Mouse (Mus musculus): ENCODE results near the gene Rspo3.

Gene Rspo3

DNA sequence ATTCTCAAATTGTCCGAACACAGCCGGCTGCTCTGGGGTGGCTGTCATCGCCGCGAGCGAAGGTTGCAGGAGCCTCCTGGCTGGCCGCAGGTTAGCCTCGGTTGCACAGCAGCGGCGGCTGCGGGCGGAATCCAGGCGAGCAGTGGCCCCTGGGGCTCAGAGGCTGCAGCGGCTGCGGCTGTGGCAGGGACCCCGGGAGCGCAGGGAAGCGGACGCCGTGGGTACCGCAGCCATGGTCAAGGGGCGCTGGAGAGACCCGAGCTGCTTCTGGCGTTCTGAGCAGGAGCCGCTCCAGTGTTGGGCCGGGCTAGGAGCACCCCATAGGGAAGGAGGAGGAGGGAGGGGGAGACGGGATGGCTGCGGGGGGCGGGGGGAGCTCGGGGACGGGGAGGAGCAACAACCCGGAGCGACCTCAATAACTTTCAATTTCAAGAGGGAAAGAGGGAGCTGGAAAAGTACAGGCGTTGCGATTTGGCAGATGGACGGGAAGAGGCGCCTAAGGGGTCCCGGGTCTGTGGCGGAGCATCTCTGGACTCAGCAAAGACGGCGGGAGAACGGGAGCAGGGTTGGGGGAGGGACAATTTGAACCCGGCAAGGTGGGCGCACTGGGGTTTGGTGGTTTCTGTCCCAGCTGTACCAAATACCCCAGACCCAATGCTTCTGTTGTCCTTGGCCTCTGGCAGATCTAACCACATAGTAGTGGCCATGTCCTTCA, at the start of gene Rspo3:
Gene Rspo3 (minus strand): TSS at position 322 of the 715 bp plus-strand sequence.
- DNase-seq = peak; percentile 16

GRCm38 (mm10) chr10:29581940-29582339, 46.3 kb upstream of the Rspo3 start:
- DNase-seq = no peak

DNA sequence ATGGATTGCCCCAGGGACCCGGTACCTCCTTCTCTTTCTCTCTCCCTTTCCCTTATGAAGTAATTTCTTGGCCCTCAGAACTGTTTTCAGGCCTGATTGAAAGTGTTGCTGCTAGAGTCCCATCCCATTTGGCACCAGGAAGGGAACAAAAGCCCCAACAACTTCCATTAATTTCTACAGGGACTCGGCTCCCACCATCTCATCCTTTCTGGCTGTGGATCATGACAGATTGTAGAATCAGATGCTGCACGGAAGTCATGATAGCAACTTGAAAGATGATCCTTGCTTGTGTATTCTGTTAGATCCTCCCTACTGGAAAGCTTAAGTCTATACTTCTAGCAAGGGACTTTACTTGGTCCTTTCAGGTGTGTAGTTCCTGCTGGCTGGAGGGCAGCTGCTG, 45.8 kb upstream of the Rspo3 start:
- no peak for DNase-seq

DNA sequence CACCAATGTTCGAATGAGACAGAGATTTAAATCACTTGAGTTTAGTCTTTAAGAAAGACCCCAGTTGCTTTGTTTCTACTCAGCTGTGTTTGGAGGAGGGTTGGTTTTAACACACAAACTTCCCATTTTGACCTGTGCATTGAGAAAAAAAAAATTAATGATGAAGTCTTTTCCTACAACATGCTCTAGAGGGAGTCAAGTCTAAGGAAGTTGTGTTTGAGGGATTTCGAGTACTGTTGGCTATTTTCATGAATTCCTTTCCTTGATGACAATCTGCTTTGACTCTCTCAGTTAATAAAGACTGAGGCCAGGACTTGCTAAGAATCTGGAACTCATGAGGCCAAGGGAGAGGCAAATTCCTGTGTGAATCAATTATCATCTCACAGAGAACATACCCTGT, 20.3 kb upstream of the Rspo3 start:
- DNase-seq = no peak

- DNase-seq = no peak
Measured at GRCm38 (mm10) chr10:29554365-29554764, 18.7 kb upstream of the Rspo3 start.

DNA sequence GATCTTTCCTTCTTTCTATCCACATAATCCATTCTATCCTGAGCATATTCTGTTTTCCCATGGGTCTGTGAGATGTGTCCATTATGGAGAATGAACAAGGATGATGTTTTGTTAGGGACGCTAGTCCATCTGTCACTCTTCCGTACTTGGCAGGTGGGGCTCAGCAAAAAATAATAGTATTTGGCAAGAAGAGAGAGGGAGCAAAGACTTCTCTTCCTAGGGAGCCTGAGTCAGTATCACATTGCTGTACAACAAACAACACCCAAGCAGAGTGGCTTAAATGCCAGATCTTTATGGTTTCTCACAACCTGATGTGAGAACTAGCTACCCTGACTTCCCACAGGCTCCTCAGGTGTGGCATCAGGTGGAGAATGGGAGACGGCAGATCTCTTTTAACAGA, 7.3 kb upstream of the Rspo3 start:
- no peak for DNase-seq

DNA sequence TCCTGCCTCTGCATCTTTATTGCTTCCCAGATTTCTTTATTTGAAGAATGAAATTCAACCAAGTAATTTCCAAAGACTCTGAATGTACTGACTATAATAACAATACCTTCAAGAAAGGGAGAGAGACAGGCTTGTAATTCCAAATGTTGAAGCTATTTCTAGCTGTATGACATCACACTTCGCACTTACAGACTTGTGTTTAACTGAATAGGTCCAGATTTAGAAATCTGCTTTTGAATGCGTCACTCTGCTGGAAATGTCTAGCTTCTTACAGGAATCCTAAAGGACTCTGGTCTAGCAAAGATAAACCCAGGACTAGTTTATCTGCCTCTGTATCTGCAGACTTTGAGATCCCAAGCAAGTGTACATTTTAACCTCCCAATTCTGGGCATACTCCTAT, 3.8 kb upstream of the Rspo3 start:
- DNase-seq = no peak

GRCm38 (mm10) chr10:29538791-29539190, 3.1 kb upstream of the Rspo3 start:
- no peak for DNase-seq

DNA sequence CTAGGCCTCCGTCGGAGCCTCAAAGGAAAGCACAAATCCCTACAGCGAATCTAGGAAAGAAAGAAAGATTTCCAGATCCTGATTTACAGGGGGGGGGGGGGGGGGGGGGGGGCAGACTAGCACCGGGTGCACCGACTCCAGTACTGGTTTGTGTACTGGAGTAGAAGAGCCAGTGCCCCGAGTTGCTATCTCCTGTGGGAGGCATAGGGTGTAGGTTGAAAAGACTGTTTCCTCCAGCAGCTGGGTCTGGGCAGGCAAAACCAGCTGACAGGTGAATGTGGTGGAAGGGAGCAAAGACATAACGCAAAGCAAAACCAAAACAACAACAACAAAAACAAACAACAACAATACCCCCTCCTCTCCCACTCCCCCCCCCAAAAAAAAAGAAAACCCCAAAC, 838 bp downstream of the Rspo3 start:
- no peak for DNase-seq

DNA sequence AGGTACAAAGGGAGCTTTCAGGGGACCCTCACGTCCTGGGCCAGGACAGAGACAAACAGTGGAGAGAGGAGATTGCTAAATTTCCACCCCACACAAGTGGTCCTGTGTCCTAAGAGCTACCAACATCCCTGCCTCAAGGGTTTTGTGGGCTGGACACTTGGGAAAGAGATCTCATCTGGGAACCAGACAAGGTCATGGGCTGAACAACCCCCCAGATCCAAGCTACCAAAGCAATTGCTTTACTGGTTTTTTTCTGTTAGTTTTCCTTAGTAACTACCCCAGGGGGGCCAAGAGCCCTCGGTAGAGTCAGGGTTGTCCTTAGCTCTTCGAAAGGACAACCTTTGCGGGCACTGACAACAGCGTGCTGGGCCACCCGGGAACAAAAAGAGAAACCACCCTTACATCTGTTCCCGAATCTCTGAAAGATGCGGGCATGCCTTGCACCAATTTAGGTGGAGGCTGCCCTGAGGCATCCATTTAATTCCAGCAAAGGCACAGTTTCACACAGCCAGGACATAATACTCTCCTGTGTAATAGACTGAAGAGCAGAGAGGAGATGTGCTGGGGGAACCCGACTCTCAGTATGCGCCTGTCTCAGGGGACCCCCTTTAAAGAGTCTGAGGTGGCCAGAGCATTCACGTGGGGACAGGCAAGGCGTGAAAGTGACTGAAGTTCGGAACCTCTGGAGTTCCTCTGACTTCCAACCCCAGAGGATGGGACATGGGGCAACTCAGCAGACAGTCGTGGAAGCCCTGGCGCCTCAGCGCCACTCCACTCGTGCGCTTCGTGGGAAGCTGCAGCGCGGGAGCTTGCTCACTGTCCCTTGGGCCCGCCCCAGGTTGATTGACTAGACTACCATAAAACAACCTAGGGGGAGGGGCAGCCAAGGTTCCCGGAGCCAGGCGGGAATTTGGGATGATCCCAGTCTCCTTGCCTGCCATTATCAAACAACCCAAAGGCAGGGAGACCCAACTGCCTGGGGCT, 1.5 kb downstream of the Rspo3 start:
- no peak for DNase-seq

DNA sequence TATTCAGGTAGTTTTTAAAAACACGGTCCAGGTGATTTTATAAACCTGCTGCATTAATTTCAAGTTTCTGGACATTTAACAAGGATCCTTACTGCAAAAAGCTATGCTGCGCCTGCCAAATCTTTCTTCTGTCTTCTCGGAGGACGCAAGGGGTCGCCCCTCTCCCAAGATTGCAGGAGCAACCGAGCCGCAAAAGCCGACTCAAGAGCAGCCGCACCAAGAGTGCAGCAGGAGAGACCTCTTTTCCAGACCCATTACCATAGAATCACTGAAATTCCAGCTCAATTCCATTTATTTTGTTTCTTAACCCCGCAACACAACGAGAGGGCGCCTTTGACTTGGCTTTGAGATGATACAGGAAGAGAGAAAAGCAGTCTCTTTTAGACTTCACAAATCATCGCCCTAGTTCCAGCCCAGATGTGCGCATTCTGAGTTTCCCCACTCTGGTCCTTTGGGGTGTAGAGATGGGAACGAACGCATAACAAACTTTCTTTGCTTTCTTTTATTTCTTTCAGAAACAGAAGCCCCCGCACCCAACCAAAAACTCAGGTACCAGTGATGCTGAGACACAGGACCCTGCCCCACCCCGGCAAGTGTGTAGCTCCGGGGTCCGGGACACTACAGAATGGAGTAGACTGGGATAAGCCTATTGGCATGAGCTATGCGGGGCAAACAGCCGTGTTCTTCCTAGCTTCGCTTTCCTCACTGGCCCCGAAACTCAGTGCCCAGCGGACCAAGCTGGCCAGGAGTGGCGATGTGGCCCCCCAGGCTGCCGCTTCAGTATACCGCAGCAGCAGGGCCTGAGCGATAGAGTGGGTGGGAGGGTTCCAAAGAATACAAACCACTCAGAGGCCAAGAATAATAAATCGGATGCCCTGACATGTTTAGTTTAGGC, 2.6 kb downstream of the Rspo3 start:
- peak; percentile 54 for DNase-seq

GRCm38 (mm10) chr10:29513563-29513962, 22.1 kb downstream of the Rspo3 start:
- no peak for DNase-seq

GRCm38 (mm10) chr10:29508167-29508566, 27.5 kb downstream of the Rspo3 start:
- DNase-seq = no peak

GRCm38 (mm10) chr10:29497205-29497822, 38.4 kb downstream of the Rspo3 start:
- DNase-seq = no peak

- DNase-seq = no peak
Measured at GRCm38 (mm10) chr10:29493996-29494395, 41.7 kb downstream of the Rspo3 start.

GRCm38 (mm10) chr10:29480945-29481344, 54.7 kb downstream of the Rspo3 start:
- DNase-seq = no peak

- DNase-seq = no peak
Measured at GRCm38 (mm10) chr10:29479401-29479800, 56.3 kb downstream of the Rspo3 start.

GRCm38 (mm10) chr10:29470454-29470853, 65.2 kb downstream of the Rspo3 start:
- no peak for DNase-seq

GRCm38 (mm10) chr10:29460100-29460499, 75.6 kb downstream of the Rspo3 start:
- no peak for DNase-seq

DNA sequence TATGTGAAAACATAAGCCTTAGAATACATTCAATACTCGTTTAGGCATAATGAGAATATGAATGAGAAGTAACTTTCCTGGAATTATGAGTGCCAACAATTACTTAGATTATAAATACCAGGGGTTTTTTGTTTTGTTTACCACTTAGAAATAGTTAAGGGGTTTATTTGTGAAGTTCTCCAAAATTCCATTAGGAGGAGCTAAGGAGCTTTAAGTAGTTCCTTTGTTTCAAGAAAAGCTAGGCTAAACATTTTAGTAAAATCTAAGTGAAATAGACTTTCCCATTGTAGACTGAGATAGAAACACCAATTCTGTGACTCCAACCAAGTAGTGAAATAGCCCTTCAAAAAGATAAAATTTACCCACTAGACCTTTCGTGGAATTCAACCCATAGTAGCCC, 76.0 kb downstream of the Rspo3 start:
- DNase-seq = no peak

GRCm38 (mm10) chr10:29445076-29445475, 90.6 kb downstream of the Rspo3 start:
- DNase-seq = no peak

- DNase-seq = no peak
Measured at GRCm38 (mm10) chr10:29441297-29441696, 94.4 kb downstream of the Rspo3 start.
